Mouse (Mus musculus) midbrain, embryonic 13.5 days (tissue): ENCODE data around the gene Cidec. TPM values are rescaled to one million over a fixed set of nuclear protein-coding genes. Genes with fewer than 3 reads are reported as not detected.
A peak's percentile ranks its signal among the peaks of the same experiment; 100 is the strongest.

Experiments used
- ATAC-seq: fragments of 200-750 bp; cut with Nextera tagmentation; 2 replicates; pipeline ENCODE4 v1.8.0; 2017; ENCODE audit warnings: mild to moderate bottlenecking, moderate TSS enrichment, moderate library complexity
- H3K27ac ChIP-seq: fragments of 300-500 bp; sonication (generic); 2 replicates; pipeline ENCODE4 v1.5.1; 2015; ENCODE audit warnings: inconsistent platforms, mild to moderate bottlenecking, moderate library complexity
- H3K27me3 ChIP-seq: fragments of 300-500 bp; sonication (generic); 2 replicates; pipeline ENCODE4 v1.6.1; 2015; ENCODE audit warnings: mild to moderate bottlenecking, inconsistent platforms
- H3K36me3 ChIP-seq: fragments of 300-500 bp; sonication (generic); 2 replicates; pipeline ENCODE4 v1.6.1; 2015; ENCODE audit warnings: mild to moderate bottlenecking, inconsistent platforms
- H3K4me1 ChIP-seq: fragments of 300-500 bp; sonication (generic); replicated peaks from 2 replicates; pipeline ENCODE4 v1.6.1; 2015; ENCODE audit warnings: inconsistent platforms
- H3K4me2 ChIP-seq: fragments of 300-500 bp; sonication (generic); replicated peaks from 2 replicates; pipeline ENCODE4 v1.6.1; 2015; ENCODE audit warnings: moderate library complexity, mild to moderate bottlenecking, inconsistent platforms
- H3K4me3 ChIP-seq: fragments of 300-500 bp; sonication (generic); replicated peaks from 2 replicates; pipeline ENCODE4 v1.5.1; 2015; ENCODE audit warnings: mild to moderate bottlenecking, inconsistent platforms
- H3K9ac ChIP-seq: fragments of 300-500 bp; sonication (generic); replicated peaks from 2 replicates; pipeline ENCODE4 v1.6.1; 2015; ENCODE audit warnings: mild to moderate bottlenecking, inconsistent platforms
- H3K9me3 ChIP-seq: fragments of 300-500 bp; sonication (generic); 2 replicates; pipeline ENCODE4 v1.6.1; 2016; ENCODE audit warnings: mild to moderate bottlenecking, inconsistent platforms
- WGBS: fragments of 180-500 bp; shearing (Covaris S2); methylation state at CpG from one replicate; pipeline ENCODE4 v1.1.7; 2015; 5-methylcytosine and 5-hydroxymethylcytosine counted together
- microRNA-seq: library from miRNA; unstranded; fragments of <30 nt; microRNA quantifications from one replicate; pipeline ENCODE4, GENCODE M21; 2016
- polyA plus RNA-seq: library from polyadenylated mRNA; unstranded; fragments of >200 nt; fragmentation: Nextera tagmentation; extraction: Ambion mirVana; gene quantifications from 2 replicates; pipeline ENCODE4 v1.2.1, GENCODE M21; 2015

Cidec gene
- polyA plus RNA-seq, 1 experiment from 2014 or later = not detected

DNA sequence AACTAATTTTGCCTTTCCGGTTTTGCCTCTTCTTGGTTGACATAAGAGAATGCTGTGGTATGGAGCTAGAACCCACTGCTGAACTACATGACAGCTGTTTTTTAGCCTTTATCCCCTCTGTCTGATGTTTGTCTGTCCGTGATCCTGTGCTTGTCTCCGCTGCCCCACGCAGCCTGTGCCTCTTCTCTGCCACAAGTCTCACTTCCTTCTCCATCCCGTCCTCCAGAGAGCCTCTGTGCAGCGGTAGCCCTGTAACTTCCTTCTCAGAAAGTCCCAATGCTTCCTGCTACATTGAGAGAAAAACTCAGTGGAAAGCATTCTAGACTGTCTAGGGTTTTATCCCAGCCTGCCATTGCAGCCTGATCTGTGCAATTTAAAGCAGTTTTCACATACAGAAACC, 56.3 kb downstream of the Cidec start:
- no peaks in the 10 kb centered on the region for H3K9me3 ChIP-seq
- peaks cover 27% of the 10 kb centered on the region for H3K4me1 ChIP-seq
- H3K27ac ChIP-seq = no peak overlapping the region
- H3K27me3 ChIP-seq = no peaks in the 10 kb centered on the region
- 90% methylated on average over 6 of the region's 6 CpGs for WGBS
- H3K36me3 ChIP-seq = peaks cover 56% of the 10 kb centered on the region
- ATAC-seq = no peak
- H3K4me3 ChIP-seq = peak overlapping the region; percentile 99; the same call in 1 of the 2 replicates
- 0 out of 2 replicates have a peak overlapping the region, but pooled peaks have one; percentile 98 for H3K9ac ChIP-seq
- peak overlapping the region; percentile 99 for H3K4me2 ChIP-seq

DNA sequence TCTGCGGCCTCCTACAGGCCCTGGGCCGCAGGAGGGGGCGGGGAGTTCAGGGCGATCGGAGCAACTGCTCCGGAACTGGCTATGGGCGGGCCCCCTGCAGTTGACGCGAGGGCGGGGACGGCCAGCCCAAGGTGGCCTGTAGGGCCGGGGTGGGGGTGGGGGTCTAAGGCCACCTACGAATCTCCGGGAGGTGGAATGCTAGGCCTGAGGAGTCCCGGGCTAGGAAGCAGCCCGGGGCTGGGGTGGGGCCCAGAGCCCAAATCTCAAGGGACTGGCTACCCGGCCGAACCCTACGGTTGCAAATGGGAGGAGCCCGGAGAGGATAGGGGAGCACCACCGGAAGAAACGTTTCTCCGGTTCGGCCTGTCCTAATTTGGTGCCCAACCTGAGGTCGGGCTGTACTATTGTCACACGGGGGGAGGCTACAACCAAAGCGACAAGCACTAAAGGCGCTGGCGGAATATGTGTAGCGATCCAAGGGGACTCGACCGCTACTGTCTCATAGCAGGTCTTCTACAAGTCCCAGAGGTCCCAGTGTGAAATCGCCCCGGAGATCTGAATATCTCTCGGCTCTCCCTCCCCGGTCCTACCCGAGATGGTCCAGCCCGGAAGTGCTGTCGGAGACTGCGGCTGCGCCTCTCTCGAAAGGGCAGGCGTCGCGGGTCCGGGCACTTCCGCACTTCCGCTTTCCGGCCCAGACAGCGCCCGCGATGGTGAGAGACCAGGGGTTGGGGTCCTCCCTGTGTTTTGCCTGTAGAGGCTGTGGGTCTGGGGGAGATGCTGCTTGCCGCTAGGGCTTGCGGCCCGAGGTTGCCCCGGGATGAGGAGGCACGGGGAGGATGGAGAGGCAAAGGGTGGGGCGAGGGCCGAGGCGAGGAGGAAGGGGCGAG, 57.8 kb downstream of the Cidec start, which contains the start of the genes Tada3 and Arpc4:
Gene Tada3 (minus strand): TSS at position 388 of the 890 bp plus-strand sequence.
Gene Arpc4 (plus strand): TSS at position 620 of the 890 bp plus-strand sequence.
- Histone ChIP-seq H3K36me3 (peaks cover 56% of the 10 kb centered on the region), H3K9ac (peak within 1 kb of the TSS; percentile 98), H3K4me3 (peak within 1 kb of the TSS; percentile 99), H3K27ac (peak within 1 kb of the TSS; percentile 91), H3K4me1 (peaks cover 27% of the 10 kb centered on the region), H3K27me3 (no peaks in the 10 kb centered on the region), H3K9me3 (no peaks in the 10 kb centered on the region), H3K4me2 (peak within 1 kb of the TSS; percentile 99)
- under 1% methylated on average over 61 of the region's 61 CpGs for WGBS
- peak; percentile 96 for ATAC-seq

- H3K4me1 ChIP-seq = peaks cover 27% of the 10 kb centered on the region
- H3K4me2 ChIP-seq = peak overlapping the region; percentile 99
- peak overlapping the region; percentile 98 for H3K9ac ChIP-seq
- WGBS = 14% methylated on average over 7 of the region's 7 CpGs
- H3K27ac ChIP-seq = peak overlapping the region; percentile 91
- no peak for ATAC-seq
- H3K9me3 ChIP-seq = no peaks in the 10 kb centered on the region
- peaks cover 56% of the 10 kb centered on the region for H3K36me3 ChIP-seq
- H3K4me3 ChIP-seq = peak overlapping the region; percentile 99
- no peaks in the 10 kb centered on the region for H3K27me3 ChIP-seq
Observed at GRCm38 (mm10) chr6:113377172-113377495, 58.4 kb downstream of the Cidec start.

Small RNA genes lying within 50 kb of the gene (microRNA-seq; reads per million reads assigned to microRNA genes)
- gene Gm24387 = not detected

Other genes starting within 250 kb of the Cidec start
- gene Lhfpl4, start 240.4 kb downstream of the Cidec start, polyA plus RNA-seq = 55.0 and 55.5 TPM in 2 replicates
- gene Mtmr14, start 197.9 kb downstream of the Cidec start, polyA plus RNA-seq = 40.4 and 45.0 TPM in 2 replicates
- 0.58 and 0.71 TPM in 2 replicates for gene Cpne9, start 153.5 kb downstream of the Cidec start, polyA plus RNA-seq
- 19.4 and 21.4 TPM in 2 replicates for gene Brpf1, start 128.6 kb downstream of the Cidec start, polyA plus RNA-seq
- gene Ogg1, start 108.8 kb downstream of the Cidec start, polyA plus RNA-seq = 9.5 and 9.9 TPM in 2 replicates
- gene Camk1, start 91.8 kb downstream of the Cidec start, polyA plus RNA-seq = 79.4 and 81.4 TPM in 2 replicates
- 64.5 and 74.7 TPM in 2 replicates for gene Tada3, start 57.9 kb downstream of the Cidec start, polyA plus RNA-seq
- gene Arpc4, start 57.6 kb downstream of the Cidec start, polyA plus RNA-seq = 393 and 407 TPM in 2 replicates
- 10.8 and 11.4 TPM in 2 replicates for gene Ttll3, start 46.5 kb downstream of the Cidec start, polyA plus RNA-seq
- gene Rpusd3, start 16.4 kb downstream of the Cidec start, polyA plus RNA-seq = 20.8 and 23.0 TPM in 2 replicates
- 84.3 and 87.6 TPM in 2 replicates for gene Jagn1, start 6.8 kb upstream of the Cidec start, polyA plus RNA-seq
- gene Il17re, start 22.7 kb upstream of the Cidec start, polyA plus RNA-seq = 0.13 TPM in 1 of 2 replicates, not detected in the other
- gene Il17rc, start 35.7 kb upstream of the Cidec start, polyA plus RNA-seq = 0.96 and 1.4 TPM in 2 replicates
- 49.4 and 56.5 TPM in 2 replicates for gene Creld1, start 47.5 kb upstream of the Cidec start, polyA plus RNA-seq
- gene Prrt3, start 66.2 kb upstream of the Cidec start, polyA plus RNA-seq = 5.2 and 6.0 TPM in 2 replicates
- 95.3 and 99.6 TPM in 2 replicates for gene Emc3, start 95.9 kb upstream of the Cidec start, polyA plus RNA-seq
- gene Fancd2, start 95.9 kb upstream of the Cidec start, polyA plus RNA-seq = 4.2 and 4.5 TPM in 2 replicates
- gene Fancd2os, start 165.0 kb upstream of the Cidec start, polyA plus RNA-seq = not detected in 2 replicates
- gene Brk1, start 169.0 kb upstream of the Cidec start, polyA plus RNA-seq = 227 and 229 TPM in 2 replicates
- gene Vhl, start 188.2 kb upstream of the Cidec start, polyA plus RNA-seq = 60.2 and 60.6 TPM in 2 replicates
- 0.99 and 1.3 TPM in 2 replicates for gene Irak2, start 202.7 kb upstream of the Cidec start, polyA plus RNA-seq